Mouse (Mus musculus) liver, adult 2 months (tissue): ENCODE measurements around the gene Zfp775.

Experiments used
- CTCF ChIP-seq: fragments of 200-500 bp; IDR thresholded peaks from 2 replicates; pipeline ENCODE4 v1.5.1; 2011; ENCODE audit warnings: low read depth, low read length, control low read depth
- POLR2A ChIP-seq: fragments of 200-500 bp; IDR thresholded peaks from 2 replicates; pipeline ENCODE4 v1.6.1; 2011; ENCODE audit warnings: low read length, control low read depth; ENCODE audit not compliant: insufficient read depth; ENCODE audit errors: extremely low read depth

- TF ChIP-seq POLR2A (no peak), CTCF (no peak)
Observed at GRCm38 (mm10) chr6:48579215-48579648, 22.6 kb upstream of the Zfp775 start.
